7 mouse cellular contexts compared by ENCODE assay signal in the genomic region with DNA sequence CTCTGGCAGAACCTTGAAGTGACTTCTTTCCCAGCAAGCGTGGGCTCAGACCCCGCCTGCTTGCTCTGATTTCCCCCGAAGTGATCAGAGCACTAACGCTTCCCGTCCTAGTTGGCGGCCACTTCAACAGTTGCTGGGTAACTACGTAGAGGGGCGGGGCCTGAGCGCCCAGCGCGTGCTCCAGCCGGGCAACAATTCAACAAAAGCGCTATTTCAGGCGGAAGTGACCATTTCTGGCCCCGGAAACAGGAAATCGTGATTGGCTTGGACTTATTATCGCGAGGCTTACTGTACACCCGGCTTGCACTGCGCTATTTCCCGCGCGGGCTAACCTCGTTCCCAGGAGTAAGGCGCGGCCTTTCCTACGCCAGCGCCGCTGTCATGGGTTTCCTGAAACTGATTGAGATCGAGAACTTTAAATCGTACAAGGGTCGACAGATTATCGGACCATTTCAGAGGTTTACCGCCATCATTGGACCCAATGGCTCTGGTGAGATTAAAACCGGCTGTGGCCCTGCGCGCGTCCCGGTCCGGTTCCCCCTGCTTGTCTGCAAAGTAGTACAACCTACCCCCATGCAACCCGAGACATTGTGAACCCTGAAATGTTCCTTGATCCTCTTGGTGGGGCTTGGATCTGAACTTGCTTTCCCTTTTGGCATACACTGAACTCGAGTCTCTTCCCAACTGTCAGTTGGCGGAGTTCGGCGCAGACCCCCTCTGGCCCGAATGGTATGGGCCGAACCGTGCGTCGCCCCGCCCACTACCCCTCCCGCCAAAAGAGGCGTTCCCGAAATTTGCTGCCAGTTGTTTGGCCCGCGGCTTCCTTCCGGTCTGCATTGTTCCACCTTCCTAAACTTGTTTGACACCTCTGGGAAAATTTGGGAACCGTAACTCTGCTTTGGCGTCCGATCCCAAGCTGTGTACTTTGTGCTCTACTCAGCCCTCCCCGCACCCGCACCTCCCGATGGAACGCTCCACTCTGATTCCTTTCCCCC. TPM values are rescaled to one million over a fixed set of nuclear protein-coding genes. Genes with fewer than 3 reads are reported as not detected.
A peak's percentile ranks its signal among the peaks of the same experiment; 100 is the strongest.
DNase-seq lines count a peak whose midpoint lies in the region; ATAC-seq and TF ChIP-seq lines count a peak whose summit lies in the region.

A gene (minus strand): TSS at position 145 of the 995 bp plus-strand sequence.
A gene (plus strand): TSS at position 278 of the 995 bp plus-strand sequence.

- no peak for TF ChIP-seq CTCF in heart, adult 2 months (IDR thresholded peaks at IDR 0.05)

- H3K9ac ChIP-seq in embryonic facial prominence, embryonic 12.5 days, result peak within 1 kb of the TSS; percentile 56
- H3K9ac ChIP-seq in heart, adult 2 months (ENCODE audit: low read depth, low read length), result peak within 1 kb of the TSS; percentile 75
- H3K9ac ChIP-seq in limb, embryonic 13.5 days, result peak within 1 kb of the TSS; percentile 74
- peak within 1 kb of the TSS; percentile 59 for H3K9ac ChIP-seq in midbrain, embryonic 16.5 days (ENCODE audit: low read depth, low read length)

- peaks cover 3% of the 10 kb centered on the region; the same call in 1 of the 2 replicates for H3K4me1 ChIP-seq in embryonic facial prominence, embryonic 12.5 days
- no peaks in the 10 kb centered on the region; the same call in 1 of the 2 replicates for H3K4me1 ChIP-seq in heart, adult 2 months (ENCODE audit: control insufficient read depth, insufficient read depth, low read length)
- H3K4me1 ChIP-seq in limb, embryonic 13.5 days, result peaks cover 6% of the 10 kb centered on the region; the same call in 1 of the 2 replicates
- H3K4me1 ChIP-seq in midbrain, embryonic 16.5 days (ENCODE audit: control insufficient read depth, insufficient read depth, low read length), result peaks cover 9% of the 10 kb centered on the region; the same call in 1 of the 2 replicates

- peaks cover 27% of the 10 kb centered on the region for H3K27me3 ChIP-seq in embryonic facial prominence, embryonic 12.5 days
- no peaks in the 10 kb centered on the region for H3K27me3 ChIP-seq in heart, adult 2 months (ENCODE audit: control insufficient read depth, insufficient read depth, low read length)
- peaks cover 36% of the 10 kb centered on the region for H3K27me3 ChIP-seq in limb, embryonic 13.5 days
- H3K27me3 ChIP-seq in midbrain, embryonic 16.5 days (ENCODE audit: control insufficient read depth, insufficient read depth, low read depth, low read length), result peaks cover 7% of the 10 kb centered on the region

- H3K9me3 ChIP-seq in embryonic facial prominence, embryonic 12.5 days, result no peaks in the 10 kb centered on the region
- no peaks in the 10 kb centered on the region for H3K9me3 ChIP-seq in limb, embryonic 13.5 days
- no peaks in the 10 kb centered on the region for H3K9me3 ChIP-seq in midbrain, embryonic 16.5 days (replicated peaks; ENCODE audit: control insufficient read depth, low read length, poor library complexity, severe bottlenecking)

- peak within 1 kb of the TSS; percentile 88 for H3K27ac ChIP-seq in embryonic facial prominence, embryonic 12.5 days
- H3K27ac ChIP-seq in heart, adult 2 months, result peak within 1 kb of the TSS; percentile 94
- peak within 1 kb of the TSS; percentile 85 for H3K27ac ChIP-seq in limb, embryonic 13.5 days
- peak within 1 kb of the TSS; percentile 82 for H3K27ac ChIP-seq in midbrain, embryonic 16.5 days (ENCODE audit: low read length)

- peak; percentile 76 for TF ChIP-seq EP300 in heart, adult 2 months (IDR thresholded peaks at IDR 0.05; ENCODE audit: insufficient read depth, low read depth, low read length)

- DNase-seq in adrenal gland, postnatal 25 days, result peak; percentile 79
- peak; percentile 89 to 94 for DNase-seq in heart, adult 2 months
- DNase-seq in kidney, adult 8-10 months, result peak; percentile 93 to 95
- peak; percentile 72 to 89 for DNase-seq in spleen, postnatal 10 days (ENCODE audit: low spot score in 2 of 2)

- peak; percentile 98 for ATAC-seq in embryonic facial prominence, embryonic 12.5 days (ENCODE audit: insufficient number of reproducible peaks, insufficient read depth, low FRiP score, low TSS enrichment)
- ATAC-seq in limb, embryonic 13.5 days (ENCODE audit: low FRiP score, low read depth), result peak; percentile 97
- ATAC-seq in midbrain, embryonic 16.5 days, result peak; percentile 99

- intact Hi-C loops in heart, adult 2 months (cut with DNase I), result loop anchor here (1.0 to 10.0 kb wide), 5 partner anchors 14 to 328 kb away; a partner anchor contains a TSS

- H3K4me2 ChIP-seq in embryonic facial prominence, embryonic 12.5 days (replicated peaks), result peak within 1 kb of the TSS; percentile 56
- peak within 1 kb of the TSS; percentile 67 for H3K4me2 ChIP-seq in limb, embryonic 13.5 days (replicated peaks)
- peak within 1 kb of the TSS; percentile 57 for H3K4me2 ChIP-seq in midbrain, embryonic 16.5 days (ENCODE audit: low read length)

- peak; percentile 66 for TF ChIP-seq POLR2A in heart, adult 2 months (IDR thresholded peaks at IDR 0.05; ENCODE audit: insufficient read depth, low read depth, low read length)

- 20% methylated on average over 63 of the region's 64 CpGs for WGBS in embryonic facial prominence, embryonic 12.5 days
- 15% methylated on average over 59 of the region's 64 CpGs for WGBS in heart, adult 2 months
- 16% methylated on average over 64 of the region's 64 CpGs for WGBS in limb, embryonic 13.5 days
- 21% methylated on average over 61 of the region's 64 CpGs for WGBS in midbrain, embryonic 16.5 days

- peak within 1 kb of the TSS; percentile 49 for H3K4me3 ChIP-seq in embryonic facial prominence, embryonic 12.5 days
- peak within 1 kb of the TSS; percentile 75 for H3K4me3 ChIP-seq in heart, adult 2 months
- peak within 1 kb of the TSS; percentile 54 for H3K4me3 ChIP-seq in limb, embryonic 13.5 days
- peak within 1 kb of the TSS; percentile 54 for H3K4me3 ChIP-seq in midbrain, embryonic 16.5 days (ENCODE audit: low read depth, low read length)

- peaks cover 6% of the 10 kb centered on the region; the same call in 1 of the 2 replicates for H3K36me3 ChIP-seq in embryonic facial prominence, embryonic 12.5 days
- no peaks in the 10 kb centered on the region; the same call in 1 of the 2 replicates for H3K36me3 ChIP-seq in heart, adult 2 months (ENCODE audit: control insufficient read depth, insufficient read depth, low read length)
- H3K36me3 ChIP-seq in limb, embryonic 13.5 days, result peaks cover 8% of the 10 kb centered on the region
- H3K36me3 ChIP-seq in midbrain, embryonic 16.5 days (ENCODE audit: control insufficient read depth, insufficient read depth, low read length), result no peaks in the 10 kb centered on the region

- H3K79me2 ChIP-seq in heart, adult 2 months (replicated peaks; ENCODE audit: control insufficient read depth, insufficient read depth, low read length), result no peaks in the 10 kb centered on the region

RNA-seq across cellular contexts. Expression of the first gene that starts in this region (rescaled TPM):
- 1.2 and 1.9 TPM in 2 replicates for total RNA-seq in adrenal gland, postnatal 25 days (2021)
- polyA plus RNA-seq in embryonic facial prominence, embryonic 12.5 days (2016; fragmentation: Nextera tagmentation; extraction: Ambion mirVana), result 3.6 and 4.4 TPM in 2 replicates
- under 1 TPM in 1 of 2 experiments, not detected in 1; 0.31 TPM for total RNA-seq in heart, adult 2 months (2021)
- polyA plus RNA-seq in heart, adult 2 months (2012; rRNA removed), result 0.29 TPM in 1 of 2 replicates, not detected in the other
- polyA plus RNA-seq in limb, embryonic 13.5 days (2015; fragmentation: Nextera tagmentation; extraction: Ambion mirVana), result 2.3 and 2.6 TPM in 2 replicates
- 1.9 TPM in 2 replicates for polyA plus RNA-seq in midbrain, embryonic 16.5 days (2015; fragmentation: Nextera tagmentation; extraction: Ambion mirVana)

RNA-seq across cellular contexts. Expression of the second gene that starts in this region (rescaled TPM):
- total RNA-seq in adrenal gland, postnatal 25 days (2021), result 68.7 and 85.0 TPM in 2 replicates
- 111 and 126 TPM in 2 replicates for polyA plus RNA-seq in embryonic facial prominence, embryonic 12.5 days (2016; fragmentation: Nextera tagmentation; extraction: Ambion mirVana)
- total RNA-seq in heart, adult 2 months (2021), result 10 to 100 TPM; 22.6 to 26.6 TPM
- 13.8 and 20.5 TPM in 2 replicates for polyA plus RNA-seq in heart, adult 2 months (2012; rRNA removed)
- polyA plus RNA-seq in limb, embryonic 13.5 days (2015; fragmentation: Nextera tagmentation; extraction: Ambion mirVana), result 114 and 116 TPM in 2 replicates
- 72.9 and 84.0 TPM in 2 replicates for polyA plus RNA-seq in midbrain, embryonic 16.5 days (2015; fragmentation: Nextera tagmentation; extraction: Ambion mirVana)

Comparison
In these comparisons a context has a peak if more than half of its experiments do, and no peak if none do; other contexts are left out.
1. Peak in every context shown above with its lines: DNase-seq, ATAC-seq, H3K4me3 ChIP-seq and H3K27ac ChIP-seq.